Mouse (Mus musculus): ENCODE results near the gene Masp1. TPM values are rescaled to one million over a fixed set of nuclear protein-coding genes. Genes with fewer than 3 reads are reported as not detected.

The Masp1 gene
- polyA plus RNA-seq, 1 experiment from 2014 or later = 16.7 TPM

DNA sequence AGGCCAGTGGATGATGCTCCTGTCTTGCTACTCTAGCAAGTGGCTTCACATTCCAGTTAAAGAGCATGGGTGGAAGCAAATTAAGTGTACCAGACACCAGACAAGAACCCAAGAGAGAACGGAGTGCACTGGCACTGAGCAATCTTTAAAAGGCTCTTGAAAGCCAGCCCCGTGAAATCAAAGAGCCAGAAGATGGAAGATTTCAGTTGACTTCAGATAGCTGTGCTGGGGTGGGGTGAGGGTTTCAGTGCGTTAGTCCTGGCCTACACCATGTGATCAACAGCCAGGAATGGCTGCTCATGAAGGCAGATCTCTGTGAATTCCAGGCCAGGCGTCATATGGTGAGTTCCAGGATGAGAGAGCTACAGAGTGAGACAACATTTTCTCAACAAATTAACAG, 17.3 kb downstream of the Masp1 start:
- DNase-seq (ENCODE audit: low spot score) = no peak
- Histone ChIP-seq H3K4me1 (peaks cover 57% of the 10 kb centered on the region), H3K9me3 (no peaks in the 10 kb centered on the region), H3K4me3 (no peak overlapping the region), H3K27me3 (ENCODE audit: insufficient read depth, poor library complexity, severe bottlenecking) (peaks cover 38% of the 10 kb centered on the region), H3K36me3 (no peaks in the 10 kb centered on the region), H3K27ac (no peak overlapping the region)
- 40% methylated on average over 4 of the region's 4 CpGs for WGBS

DNA sequence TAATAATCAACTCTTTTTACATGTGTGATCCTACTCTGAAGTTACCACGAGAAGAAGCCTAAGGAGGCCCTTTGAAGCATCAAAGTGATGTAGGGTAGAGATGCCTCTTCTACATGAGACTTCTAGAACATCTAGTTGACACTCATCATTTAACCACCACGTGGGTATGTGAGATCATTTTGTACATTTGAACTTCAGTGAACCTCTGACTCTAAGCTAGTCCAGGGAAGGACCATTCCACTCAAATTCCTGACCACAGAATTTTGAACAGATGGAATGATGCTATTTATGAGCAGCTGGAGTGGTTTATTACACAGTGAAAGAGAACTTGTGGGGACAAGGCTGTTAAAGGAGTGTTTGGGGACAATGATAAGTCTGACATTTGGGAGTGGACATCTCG, 18.1 kb downstream of the Masp1 start:
- H3K9me3 ChIP-seq = no peaks in the 10 kb centered on the region
- H3K27ac ChIP-seq = no peak overlapping the region
- no peak overlapping the region for H3K4me3 ChIP-seq
- H3K36me3 ChIP-seq = no peaks in the 10 kb centered on the region
- H3K4me1 ChIP-seq = peaks cover 66% of the 10 kb centered on the region
- no peak for DNase-seq (ENCODE audit: low spot score)
- H3K27me3 ChIP-seq (ENCODE audit: insufficient read depth, poor library complexity, severe bottlenecking) = peaks cover 36% of the 10 kb centered on the region
- WGBS = 71% methylated on average over 3 of the region's 3 CpGs

GRCm38 (mm10) chr16:23501288-23501687, 19.3 kb downstream of the Masp1 start:
- Histone ChIP-seq H3K9me3 (no peaks in the 10 kb centered on the region), H3K27me3 (ENCODE audit: insufficient read depth, poor library complexity, severe bottlenecking) (peaks cover 27% of the 10 kb centered on the region), H3K36me3 (no peaks in the 10 kb centered on the region), H3K4me1 (peaks cover 75% of the 10 kb centered on the region), H3K4me3 (no peak overlapping the region), H3K27ac (peak overlapping the region; percentile 70; the same call in 1 of the 2 replicates)
- 59% methylated on average over 2 of the region's 2 CpGs for WGBS
- no peak for DNase-seq (ENCODE audit: low spot score)

- no peak overlapping the region for H3K27ac ChIP-seq
- 11% methylated on average over 5 of the region's 5 CpGs for WGBS
- no peak overlapping the region for H3K4me3 ChIP-seq
- H3K36me3 ChIP-seq = no peaks in the 10 kb centered on the region
- peaks cover 26% of the 10 kb centered on the region for H3K27me3 ChIP-seq (ENCODE audit: insufficient read depth, poor library complexity, severe bottlenecking)
- peaks cover 73% of the 10 kb centered on the region for H3K4me1 ChIP-seq
- DNase-seq (ENCODE audit: low spot score) = peak; percentile 81
- no peaks in the 10 kb centered on the region for H3K9me3 ChIP-seq
Observed at GRCm38 (mm10) chr16:23500558-23500957, 20.1 kb downstream of the Masp1 start.

DNA sequence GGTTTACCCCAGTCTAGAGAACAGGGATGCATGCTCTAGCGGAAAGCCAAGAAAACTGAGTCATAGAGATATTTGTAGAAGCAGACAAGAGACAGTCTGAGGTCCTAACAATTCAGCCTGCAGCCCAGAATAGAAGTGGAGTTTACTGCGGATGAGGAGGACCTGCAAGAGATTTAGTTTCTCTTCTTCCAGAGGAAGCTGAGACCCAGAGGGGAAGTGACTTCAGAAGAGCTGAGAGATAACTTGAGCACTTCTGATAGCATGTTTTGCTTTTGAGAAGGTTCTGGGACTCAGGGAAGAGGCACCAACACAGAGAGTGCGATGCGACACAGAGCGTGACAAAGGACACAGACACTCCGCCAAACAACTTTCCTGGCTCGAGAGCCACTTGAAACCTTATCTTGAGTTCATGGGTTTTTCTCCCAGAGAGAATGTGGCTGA, 21.9 kb downstream of the Masp1 start:
- 18% methylated on average over 7 of the region's 7 CpGs for WGBS
- Histone ChIP-seq H3K4me3 (peak overlapping the region; percentile 33), H3K36me3 (peaks cover 4% of the 10 kb centered on the region; the same call in 1 of the 2 replicates), H3K4me1 (peaks cover 61% of the 10 kb centered on the region), H3K9me3 (no peaks in the 10 kb centered on the region), H3K27ac (peak overlapping the region; percentile 37; the same call in 1 of the 2 replicates), H3K27me3 (ENCODE audit: insufficient read depth, poor library complexity, severe bottlenecking) (peaks cover 19% of the 10 kb centered on the region; the same call in 1 of the 2 replicates)
- peak; percentile 72 for DNase-seq (ENCODE audit: low spot score)

DNA sequence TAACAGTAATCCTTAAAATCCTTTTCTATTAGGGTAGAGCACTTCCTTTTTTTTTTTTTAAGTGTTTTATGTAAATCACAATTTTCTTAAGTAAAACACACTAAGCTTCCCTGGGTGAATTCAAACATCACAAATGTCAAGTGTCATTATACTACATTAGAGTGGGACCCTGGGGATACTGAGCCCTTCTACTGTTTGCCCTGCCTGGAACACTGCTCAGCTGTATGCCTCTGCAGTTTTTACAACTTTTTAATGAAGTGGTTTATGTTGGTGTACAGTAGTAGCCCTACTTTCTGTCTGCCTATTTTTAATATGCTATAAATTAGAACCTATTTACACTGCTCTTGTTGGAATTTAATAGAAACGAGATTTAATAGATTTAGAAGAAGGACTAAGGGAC, 22.7 kb downstream of the Masp1 start:
- Histone ChIP-seq H3K36me3 (peaks cover 4% of the 10 kb centered on the region; the same call in 1 of the 2 replicates), H3K27me3 (ENCODE audit: insufficient read depth, poor library complexity, severe bottlenecking) (peaks cover 27% of the 10 kb centered on the region; the same call in 1 of the 2 replicates), H3K4me3 (no peak overlapping the region), H3K4me1 (peaks cover 61% of the 10 kb centered on the region), H3K9me3 (no peaks in the 10 kb centered on the region), H3K27ac (no peak overlapping the region; the same call in 1 of the 2 replicates)
- DNase-seq (ENCODE audit: low spot score) = no peak
- WGBS = 54% methylated on average over 1 of the region's 1 CpGs

- no peak for DNase-seq (ENCODE audit: low spot score)
- Histone ChIP-seq H3K4me3 (no peak overlapping the region), H3K4me1 (peaks cover 61% of the 10 kb centered on the region), H3K27ac (0 out of 2 replicates have a peak overlapping the region, but pooled peaks have one; percentile 52), H3K27me3 (ENCODE audit: insufficient read depth, poor library complexity, severe bottlenecking) (peaks cover 31% of the 10 kb centered on the region), H3K9me3 (no peaks in the 10 kb centered on the region), H3K36me3 (peaks cover 4% of the 10 kb centered on the region; the same call in 1 of the 2 replicates)
- 9% methylated on average over 3 of the region's 3 CpGs for WGBS
Observed at GRCm38 (mm10) chr16:23497440-23497839, 23.2 kb downstream of the Masp1 start.

- no peak for DNase-seq (ENCODE audit: low spot score)
- Histone ChIP-seq H3K27me3 (ENCODE audit: insufficient read depth, poor library complexity, severe bottlenecking) (peaks cover 42% of the 10 kb centered on the region), H3K4me3 (no peak overlapping the region), H3K27ac (peak overlapping the region; percentile 52), H3K9me3 (no peaks in the 10 kb centered on the region), H3K4me1 (peaks cover 55% of the 10 kb centered on the region), H3K36me3 (peaks cover 4% of the 10 kb centered on the region; the same call in 1 of the 2 replicates)
- WGBS = 45% methylated on average over 8 of the region's 8 CpGs
Observed at GRCm38 (mm10) chr16:23496245-23496924, 24.2 kb downstream of the Masp1 start.

DNA sequence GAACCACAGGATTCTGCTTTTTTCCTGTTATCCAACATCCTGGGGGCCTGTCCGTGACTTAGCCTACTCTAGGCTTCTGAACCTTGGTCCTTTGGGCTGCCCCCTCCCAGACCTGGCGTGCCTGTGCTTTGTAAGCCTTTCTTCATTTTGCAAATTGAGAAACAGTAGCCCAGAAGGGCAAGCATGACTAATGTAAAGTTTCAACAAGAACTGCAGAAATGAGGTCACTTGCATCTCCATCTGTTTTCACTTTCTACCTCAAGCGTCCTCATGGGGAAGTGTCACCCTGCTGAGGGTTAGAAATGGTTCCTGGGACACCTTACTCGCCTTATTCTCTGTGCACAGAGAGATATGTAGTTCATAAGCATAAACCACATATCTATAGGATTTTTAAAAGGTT, 27.8 kb downstream of the Masp1 start:
- no peaks in the 10 kb centered on the region for H3K9me3 ChIP-seq
- peaks cover 58% of the 10 kb centered on the region for H3K27me3 ChIP-seq (ENCODE audit: insufficient read depth, poor library complexity, severe bottlenecking)
- H3K27ac ChIP-seq = no peak overlapping the region
- WGBS = 74% methylated on average over 4 of the region's 4 CpGs
- H3K4me1 ChIP-seq = peaks cover 20% of the 10 kb centered on the region
- DNase-seq (ENCODE audit: low spot score) = no peak
- no peak overlapping the region for H3K4me3 ChIP-seq
- H3K36me3 ChIP-seq = peaks cover 4% of the 10 kb centered on the region; the same call in 1 of the 2 replicates

- peaks cover 41% of the 10 kb centered on the region for H3K27me3 ChIP-seq (ENCODE audit: insufficient read depth, poor library complexity, severe bottlenecking)
Observed at GRCm38 (mm10) chr16:23483292-23483691, 37.3 kb downstream of the Masp1 start.

DNA sequence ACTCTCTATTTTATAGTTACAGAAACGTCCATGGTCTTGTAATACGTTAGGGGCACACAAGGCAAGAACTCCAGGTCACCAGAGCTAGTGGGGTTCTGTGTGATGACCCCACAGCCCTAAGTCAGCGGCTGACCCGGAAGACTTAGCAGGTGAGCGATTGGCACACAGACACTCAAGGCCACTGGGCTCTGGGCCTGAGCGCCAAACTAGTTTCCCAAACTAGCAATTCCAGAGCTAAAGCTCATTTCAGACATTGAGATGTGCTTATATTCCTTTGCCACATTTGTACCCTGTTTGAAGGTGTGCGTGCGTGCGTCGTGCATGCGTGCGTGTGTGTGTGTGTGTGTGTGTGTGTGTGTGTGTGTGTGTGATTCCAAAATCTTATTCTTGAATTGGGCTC, 37.8 kb downstream of the Masp1 start:
- Histone ChIP-seq H3K27ac (no peak overlapping the region), H3K27me3 (ENCODE audit: insufficient read depth, poor library complexity, severe bottlenecking) (peaks cover 37% of the 10 kb centered on the region), H3K9me3 (no peaks in the 10 kb centered on the region), H3K4me1 (peaks cover 7% of the 10 kb centered on the region; the same call in 1 of the 2 replicates), H3K4me3 (no peak overlapping the region), H3K36me3 (0 out of 2 replicates have a peak, but pooled peaks cover 7% of the 10 kb centered on the region)
- DNase-seq (ENCODE audit: low spot score) = no peak
- WGBS = 93% methylated on average over 12 of the region's 12 CpGs

More at GRCm38 (mm10) chr16:23483292-23483691, 37.3 kb downstream of the Masp1 start:
- H3K27ac ChIP-seq = no peak overlapping the region
- H3K4me3 ChIP-seq = no peak overlapping the region
- H3K9me3 ChIP-seq = no peaks in the 10 kb centered on the region
- WGBS = 68% methylated on average over 10 of the region's 10 CpGs
- no peak for DNase-seq (ENCODE audit: low spot score)
- H3K4me1 ChIP-seq = peaks cover 7% of the 10 kb centered on the region; the same call in 1 of the 2 replicates
- 0 out of 2 replicates have a peak, but pooled peaks cover 7% of the 10 kb centered on the region for H3K36me3 ChIP-seq

DNA sequence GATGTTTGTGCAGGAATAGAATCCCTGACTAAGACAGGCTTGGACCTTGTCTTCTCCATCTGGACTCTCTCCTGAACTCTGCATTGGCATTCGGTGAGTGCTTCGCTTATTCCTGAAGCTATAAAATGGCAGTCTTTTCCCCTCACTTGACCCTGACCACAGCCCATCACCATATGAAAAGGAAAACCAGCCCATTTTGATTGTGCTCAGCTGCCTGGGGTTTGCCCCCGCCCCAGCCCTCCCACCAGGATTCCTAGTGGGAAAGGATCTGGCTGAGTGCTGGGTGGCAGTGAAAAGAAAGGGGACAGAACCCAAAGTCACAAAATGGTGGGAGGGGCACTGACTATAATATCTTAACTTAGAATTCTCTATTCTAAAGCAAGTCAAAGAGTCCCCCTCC, 38.4 kb downstream of the Masp1 start:
- no peaks in the 10 kb centered on the region for H3K9me3 ChIP-seq
- 82% methylated on average over 3 of the region's 3 CpGs for WGBS
- H3K27me3 ChIP-seq (ENCODE audit: insufficient read depth, poor library complexity, severe bottlenecking) = peaks cover 30% of the 10 kb centered on the region
- DNase-seq (ENCODE audit: low spot score) = no peak
- H3K4me1 ChIP-seq = peaks cover 7% of the 10 kb centered on the region; the same call in 1 of the 2 replicates
- H3K4me3 ChIP-seq = no peak overlapping the region
- H3K36me3 ChIP-seq = 0 out of 2 replicates have a peak, but pooled peaks cover 7% of the 10 kb centered on the region
- H3K27ac ChIP-seq = no peak overlapping the region

DNA sequence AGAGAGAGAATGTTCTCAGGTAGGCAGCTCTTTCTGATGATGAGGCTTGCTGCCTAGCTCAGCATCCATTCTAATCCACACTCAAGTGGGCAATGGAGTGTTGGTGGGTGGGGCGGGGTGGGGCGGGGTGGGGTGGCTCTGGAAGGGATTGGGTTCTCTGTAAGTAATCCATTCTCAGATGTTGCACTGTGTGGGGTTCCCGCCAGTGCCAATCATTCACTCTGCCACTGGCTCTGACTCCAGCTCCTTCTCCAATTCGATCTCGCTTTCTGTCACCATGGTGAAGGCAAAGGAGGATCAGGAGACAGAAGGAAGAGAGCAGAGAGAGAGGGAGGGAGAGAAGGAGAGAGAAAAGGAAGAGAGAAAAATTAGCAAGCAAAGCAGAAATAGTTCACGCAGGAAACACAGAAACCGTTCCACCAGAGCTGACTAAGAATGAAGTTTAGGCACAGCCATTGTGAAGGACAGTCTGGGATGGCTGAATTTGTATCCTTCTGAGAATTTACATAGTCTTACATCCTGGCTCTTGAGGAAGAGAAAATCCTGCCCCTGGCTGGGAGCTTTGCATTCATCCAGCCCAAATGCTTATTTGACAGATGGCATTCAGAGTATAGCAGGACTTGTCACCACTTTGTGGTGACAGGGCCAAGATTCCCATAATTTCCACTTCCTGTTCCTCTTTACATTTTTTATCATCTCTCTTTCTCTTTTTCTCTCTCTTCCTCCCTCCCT, 40.6 kb downstream of the Masp1 start:
- H3K4me1 ChIP-seq = peaks cover 7% of the 10 kb centered on the region; the same call in 1 of the 2 replicates
- H3K27me3 ChIP-seq (ENCODE audit: insufficient read depth, poor library complexity, severe bottlenecking) = peaks cover 23% of the 10 kb centered on the region
- WGBS = 67% methylated on average over 7 of the region's 7 CpGs
- no peak overlapping the region for H3K4me3 ChIP-seq
- H3K36me3 ChIP-seq = 0 out of 2 replicates have a peak, but pooled peaks cover 4% of the 10 kb centered on the region
- no peaks in the 10 kb centered on the region for H3K9me3 ChIP-seq
- no peak overlapping the region for H3K27ac ChIP-seq
- DNase-seq (ENCODE audit: low spot score) = no peak
